Mouse (Mus musculus) testis, adult 2 months (tissue): ENCODE measurements at regions not wholly inside any gene's neighbourhood (a gene's known extent, or its start where the extent isn't known, plus 50 kb on each side); places are given as distances from the start of the nearest gene placed in this dataset.

ENCODE experiments used
- CTCF ChIP-seq: fragments of 200-500 bp; IDR thresholded peaks from 2 replicates; pipeline ENCODE4 v1.5.1; 2012; ENCODE audit warnings: low read depth, mild to moderate bottlenecking, inconsistent platforms, low read length, moderate library complexity; ENCODE audit not compliant: control insufficient read depth, insufficient read depth, insufficient replicate concordance
- POLR2A ChIP-seq: fragments of 200-500 bp; IDR thresholded peaks from 2 replicates; pipeline ENCODE4 v1.6.1; 2012; ENCODE audit warnings: low read depth, mild to moderate bottlenecking, inconsistent platforms, low read length, moderate library complexity; ENCODE audit not compliant: control insufficient read depth

DNA sequence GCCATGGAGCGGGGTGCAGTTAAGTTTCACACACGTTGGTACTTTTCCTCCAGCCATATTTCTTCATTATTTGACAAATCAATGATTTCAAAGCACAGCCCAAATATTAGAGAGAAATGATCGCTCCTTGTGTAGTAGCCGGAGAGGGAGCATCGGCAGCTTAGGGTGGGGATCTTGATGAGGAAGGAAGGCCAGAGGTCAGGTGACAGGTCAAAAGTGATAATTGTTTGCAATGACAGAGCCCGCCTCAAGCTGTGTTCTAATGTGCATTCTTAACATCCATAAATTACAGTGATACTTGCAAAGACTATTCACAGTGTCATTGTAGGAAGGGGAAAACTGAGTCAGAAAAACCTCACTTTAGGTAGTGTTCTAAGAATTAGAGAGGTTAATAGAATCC is 75.1 kb upstream of the Slc38a2 start:
- TF ChIP-seq CTCF (no peak), POLR2A (no peak)
